Mouse (Mus musculus): ENCODE data around the gene Zfp296.
A peak's percentile ranks its signal among the peaks of the same experiment; 100 is the strongest.

Zfp296 gene

DNA sequence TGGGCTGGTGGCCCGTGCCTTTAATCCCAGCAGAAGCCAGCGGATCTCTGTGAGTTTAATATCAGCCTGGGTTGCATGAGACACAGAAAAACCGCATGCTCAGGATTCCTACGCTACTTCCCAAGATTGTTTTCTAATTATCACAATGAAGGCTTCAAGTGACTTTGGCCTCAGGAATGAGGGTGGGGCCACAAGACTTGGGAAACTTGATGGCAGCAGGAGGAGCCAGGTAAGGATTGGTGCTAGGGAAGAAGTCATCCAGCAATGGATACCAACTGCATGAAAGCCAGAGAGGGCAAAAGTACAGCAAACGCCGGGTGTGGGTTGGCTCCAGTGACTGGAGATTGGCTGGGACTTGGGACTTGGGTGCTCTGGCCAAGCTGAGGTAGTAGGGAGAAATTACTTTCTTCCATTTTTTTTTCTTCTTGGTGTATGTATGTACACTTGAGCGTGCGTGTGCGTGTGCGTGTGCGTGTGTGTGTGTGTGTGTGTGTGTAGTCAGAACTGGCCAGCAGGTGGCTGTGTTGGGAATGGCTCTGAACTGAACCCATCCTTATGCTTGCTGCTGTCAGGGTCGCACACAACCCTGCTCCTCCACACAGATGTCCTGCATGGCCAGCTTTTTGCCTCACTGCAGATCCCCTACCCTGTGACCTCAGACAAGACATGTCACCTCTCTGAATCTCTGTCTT lies 32.7 kb downstream of the Zfp296 start:
- no peak for DNase-seq

DNA sequence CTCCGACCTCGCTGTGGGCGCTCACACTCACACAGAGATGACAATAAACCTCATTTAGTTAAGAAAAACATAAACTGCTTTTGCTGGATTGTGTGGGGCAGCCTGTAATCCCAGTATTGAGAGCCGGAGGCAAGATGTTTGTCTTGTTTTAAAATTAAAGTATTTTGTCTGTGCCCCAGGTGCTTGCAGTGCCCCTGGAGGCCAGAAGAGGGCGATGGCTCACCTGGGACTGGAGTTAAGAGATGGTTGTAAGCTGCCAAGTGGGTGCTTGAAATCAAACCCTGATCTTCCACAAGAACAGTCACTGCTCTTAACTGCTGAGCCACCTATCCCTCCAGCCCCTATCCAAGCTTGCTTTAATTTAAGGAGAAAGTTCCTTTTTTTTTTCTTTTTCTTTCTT lies 33.9 kb downstream of the Zfp296 start:
- no peak for DNase-seq

DNA sequence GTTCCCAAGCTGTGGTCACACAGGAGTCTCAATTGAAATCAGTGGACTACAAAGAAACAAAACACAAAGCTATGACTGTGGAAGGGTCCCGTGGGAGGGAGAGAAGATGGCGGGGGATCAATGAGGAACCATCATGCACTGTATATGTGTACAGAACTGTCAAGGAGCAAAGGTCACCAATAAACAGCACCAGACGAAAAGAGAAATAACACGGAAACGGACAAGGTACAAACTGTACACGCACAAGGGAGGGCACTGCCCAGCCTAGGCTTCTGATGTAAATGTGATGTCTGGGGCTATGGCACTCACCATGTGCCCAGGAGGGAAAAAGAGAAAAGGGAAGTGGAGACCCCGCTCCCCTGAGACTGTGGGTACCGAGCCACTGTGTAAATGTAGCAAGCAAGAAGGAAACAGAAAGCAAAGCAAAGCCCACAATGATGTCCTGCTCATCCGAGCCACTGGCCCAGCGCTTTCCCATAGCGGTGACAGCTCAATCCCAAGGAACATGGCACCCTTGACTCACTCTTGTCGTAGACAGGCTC lies 38.0 kb downstream of the Zfp296 start:
- DNase-seq: no peak

DNA sequence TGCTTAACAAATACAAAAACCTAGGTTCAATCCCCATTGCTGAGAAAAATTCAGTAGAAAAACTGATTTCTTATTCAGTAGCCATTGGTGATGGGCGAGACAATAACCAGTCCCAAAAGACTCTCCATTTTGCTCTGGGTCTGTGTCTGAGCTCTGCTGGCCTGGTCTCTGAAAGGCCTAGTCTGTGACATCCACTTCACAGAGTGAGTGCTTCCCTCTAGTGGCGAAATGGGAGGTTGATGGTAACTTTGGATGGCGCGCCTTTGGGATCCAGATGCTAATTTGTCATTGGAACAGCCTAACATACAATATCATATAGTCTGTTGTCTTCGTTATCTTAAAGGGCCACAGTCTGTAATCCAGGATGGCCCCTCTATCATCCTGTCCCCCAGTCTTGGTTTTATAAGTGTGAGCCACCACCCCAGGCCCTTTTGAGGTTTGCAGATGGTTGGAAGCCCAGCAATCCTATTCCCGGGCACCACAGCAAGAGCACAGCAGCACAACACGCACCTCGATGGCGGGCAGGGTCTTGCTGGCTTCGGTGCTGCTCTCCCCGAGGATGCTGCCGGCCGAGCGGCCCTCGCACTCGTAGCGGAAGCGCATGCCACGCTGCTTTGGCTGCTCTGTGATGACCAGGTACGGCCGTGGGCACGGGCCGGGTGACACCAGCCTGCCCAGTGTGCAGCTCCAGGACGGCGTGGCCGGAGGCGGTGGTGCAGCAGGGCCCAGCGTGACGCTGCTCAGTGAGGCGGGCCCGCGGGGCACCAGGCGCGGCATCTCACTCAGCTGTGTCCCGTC lies 42.1 kb downstream of the Zfp296 start:
- peak; percentile 74 for DNase-seq

DNA sequence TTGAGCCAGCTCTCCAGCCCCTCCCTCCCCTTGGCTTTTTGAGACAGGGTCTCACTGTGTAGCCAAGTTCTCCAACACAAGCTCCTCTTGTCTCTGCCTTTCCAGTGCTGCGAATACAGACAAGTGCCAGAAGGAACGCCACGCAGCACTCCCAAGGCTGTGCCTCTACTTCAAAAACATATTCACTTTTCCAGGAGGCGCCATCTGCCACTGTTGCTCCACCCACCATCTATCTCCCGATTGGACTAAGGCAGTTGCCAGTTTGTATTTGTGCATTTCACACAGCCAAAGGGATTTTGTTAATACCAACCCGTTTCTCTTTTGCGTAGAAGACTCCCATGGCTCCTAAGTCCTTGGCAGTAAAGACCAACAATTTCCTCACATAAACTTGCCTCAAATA lies 43.7 kb downstream of the Zfp296 start:
- DNase-seq: peak; percentile 71

DNA sequence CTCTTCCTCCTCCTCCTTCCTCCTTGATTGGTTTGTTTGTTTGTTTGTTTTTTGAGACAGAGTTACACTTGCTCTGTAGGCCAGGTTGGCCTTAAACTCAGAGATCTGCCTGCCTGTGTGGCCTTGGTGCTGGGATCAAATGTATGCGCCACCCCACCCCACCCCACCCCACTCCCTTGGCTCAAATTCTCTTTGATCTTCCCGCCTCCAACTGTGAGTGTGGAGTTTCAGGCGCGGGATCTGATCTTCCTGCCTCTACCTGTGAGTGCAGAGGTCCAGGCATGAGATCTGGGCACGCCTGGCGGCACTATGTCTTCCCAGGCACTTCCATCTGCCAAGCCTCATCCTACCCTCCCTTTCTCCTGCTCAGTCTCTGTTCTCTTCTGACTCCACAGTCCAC lies 45.2 kb downstream of the Zfp296 start:
- no peak for DNase-seq

DNA sequence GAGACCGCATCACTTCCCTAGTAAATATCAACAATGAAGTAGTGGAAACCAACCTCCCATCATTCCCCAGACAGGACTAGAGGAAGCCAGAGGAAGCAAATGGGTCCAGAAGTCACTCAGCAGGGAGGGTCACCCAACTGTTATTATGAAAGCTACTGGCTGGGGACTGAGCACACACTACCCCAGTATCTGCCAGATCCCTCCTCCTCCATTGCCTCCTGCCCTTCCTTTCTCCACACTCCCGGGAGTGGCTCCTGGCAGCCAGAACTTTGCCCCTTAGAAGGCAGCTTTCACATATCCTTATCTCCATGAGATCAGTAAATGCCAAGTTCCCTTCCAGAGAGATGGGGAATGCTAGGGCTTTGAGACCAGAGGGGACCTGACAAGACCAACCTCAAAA lies 46.3 kb downstream of the Zfp296 start:
- no peak for DNase-seq

DNA sequence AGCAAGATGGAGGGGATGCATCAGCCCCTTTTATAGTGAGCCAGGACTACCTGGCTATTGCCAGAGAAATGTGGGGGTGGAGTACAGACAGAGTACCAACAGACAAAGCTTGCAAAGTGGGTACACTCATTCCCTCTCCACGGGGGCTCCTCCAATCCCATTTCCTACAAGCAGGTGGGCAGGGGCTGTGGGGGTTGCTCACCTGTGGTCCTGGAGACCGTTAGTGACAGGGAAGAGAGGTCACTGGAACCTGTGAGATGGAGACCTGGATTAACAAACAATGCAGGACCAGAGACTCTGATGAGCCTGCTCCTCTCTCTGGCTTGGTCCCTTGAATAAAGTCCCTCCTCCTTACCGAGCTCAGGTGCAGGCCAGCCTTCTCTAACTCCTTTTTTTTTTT lies 50.6 kb downstream of the Zfp296 start:
- DNase-seq: no peak

DNA sequence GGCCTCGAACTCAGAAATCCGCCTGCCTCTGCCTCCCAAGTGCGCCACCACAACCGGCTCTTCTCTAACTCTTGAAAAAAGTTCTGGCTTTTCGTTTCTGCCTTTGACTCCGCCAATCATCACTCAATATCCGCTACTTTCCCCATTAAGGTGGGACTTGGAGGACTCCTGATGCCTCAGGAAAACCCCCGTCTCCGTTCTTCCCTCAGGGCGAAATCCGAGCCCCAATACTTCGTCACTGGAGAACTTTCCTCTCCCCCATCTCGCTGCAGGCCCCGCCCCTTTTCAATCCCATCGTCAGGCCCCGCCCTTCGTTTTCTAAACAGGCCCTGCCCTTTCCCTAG lies 51.1 kb downstream of the Zfp296 start:
- DNase-seq: no peak

DNA sequence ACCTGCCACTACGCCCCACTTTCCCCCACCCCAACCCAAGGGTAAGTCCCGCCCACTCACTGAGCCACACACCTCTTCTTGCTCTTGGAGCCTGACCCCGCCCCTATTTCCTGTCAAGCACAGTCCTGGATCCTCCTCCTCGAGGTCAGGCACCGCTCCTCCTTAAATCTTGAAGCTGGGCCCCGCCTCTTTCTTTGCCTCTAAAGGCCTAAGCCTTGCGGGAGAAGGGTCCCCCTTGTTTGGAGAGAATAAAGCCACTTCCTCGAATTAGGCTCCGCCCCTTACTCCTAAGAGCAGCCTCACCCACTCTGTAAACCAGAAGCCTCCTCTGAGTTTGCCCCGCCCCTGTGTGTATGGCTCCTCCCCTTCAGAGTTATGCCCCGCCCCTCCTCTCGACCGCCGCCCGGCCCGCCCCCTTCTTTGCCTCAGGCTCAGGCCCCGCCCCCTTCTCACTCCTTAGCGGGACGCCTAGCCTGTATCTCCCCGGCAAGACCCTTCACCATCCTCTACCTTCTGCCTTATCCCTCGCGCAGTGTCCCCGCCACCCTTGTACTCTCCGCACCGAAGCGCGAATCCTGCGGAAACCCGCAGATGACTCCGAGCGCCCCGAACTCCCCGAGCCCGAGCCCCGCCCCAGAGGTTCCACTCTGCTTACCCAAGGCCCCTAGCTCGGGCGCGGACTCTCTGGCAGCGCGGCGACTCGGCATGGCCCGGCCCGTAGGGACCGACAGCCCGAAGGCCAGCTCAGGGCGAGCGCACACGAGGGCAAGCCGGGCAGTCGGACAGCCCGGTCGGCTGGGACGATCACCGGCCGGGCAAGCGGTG lies 51.7 kb downstream of the Zfp296 start:
- peak; percentile 90 for DNase-seq

DNA sequence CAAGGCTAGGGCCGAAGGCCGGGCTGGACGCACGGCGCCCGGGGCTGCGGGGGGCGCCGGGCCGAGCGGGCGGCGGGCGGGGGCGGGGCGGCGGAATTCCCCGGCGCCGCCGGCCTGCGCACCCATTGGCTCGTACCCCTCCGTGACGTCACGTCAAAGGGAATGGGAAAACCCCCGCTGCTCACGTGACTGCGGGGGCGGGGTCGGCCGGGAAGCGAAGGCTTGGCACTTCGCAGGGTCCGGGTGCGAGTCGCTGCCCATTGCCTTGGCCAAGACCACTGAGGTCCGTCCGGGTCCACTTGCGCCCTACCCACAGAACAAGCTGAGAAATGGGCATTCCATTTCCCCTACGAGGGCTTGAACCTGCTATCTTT lies 52.3 kb downstream of the Zfp296 start, which contains the start of gene Relb:
Gene Relb (minus strand): TSS at position 78 of the 374 bp plus-strand sequence.
- peak; percentile 92 for DNase-seq

All from right cerebral cortex, adult 18-20 months (tissue).